Mouse (Mus musculus): Measurements from ENCODE around the gene Prok1. TPM values are rescaled to one million over a fixed set of nuclear protein-coding genes. Genes with fewer than 3 reads are reported as not detected.

The Prok1 gene
- polyA plus RNA-seq, 1 experiment from 2014 or later = 0.14 TPM

GRCm38 (mm10) chr3:107206490-107207150, 32.9 kb downstream of the Prok1 start:
- peak; percentile 56 for ATAC-seq (ENCODE audit: insufficient read depth, low FRiP score, low read depth)

GRCm38 (mm10) chr3:107205994-107206393, 33.5 kb downstream of the Prok1 start:
- no peak overlapping the region for H3K27ac ChIP-seq
- no peaks in the 10 kb centered on the region for H3K27me3 ChIP-seq (replicated peaks)
- no peaks in the 10 kb centered on the region for H3K36me3 ChIP-seq
- H3K9ac ChIP-seq = no peak overlapping the region
- no peaks in the 10 kb centered on the region for H3K4me1 ChIP-seq
- no peak overlapping the region for H3K4me3 ChIP-seq (replicated peaks)
- no peaks in the 10 kb centered on the region for H3K9me3 ChIP-seq
- H3K4me2 ChIP-seq = no peak overlapping the region
- no peak for ATAC-seq (ENCODE audit: insufficient read depth, low FRiP score, low read depth)
- 7% methylated on average over 4 of the region's 4 CpGs for WGBS

More at GRCm38 (mm10) chr3:107206490-107207150, 32.9 kb downstream of the Prok1 start:
- Histone ChIP-seq H3K27ac (no peak overlapping the region), H3K9me3 (no peaks in the 10 kb centered on the region), H3K36me3 (no peaks in the 10 kb centered on the region), H3K27me3 (replicated peaks) (no peaks in the 10 kb centered on the region), H3K9ac (no peak overlapping the region), H3K4me1 (no peaks in the 10 kb centered on the region), H3K4me3 (replicated peaks) (no peak overlapping the region), H3K4me2 (no peak overlapping the region)
- WGBS = 29% methylated on average over 4 of the region's 4 CpGs

GRCm38 (mm10) chr3:107205170-107205569, 34.3 kb downstream of the Prok1 start:
- Histone ChIP-seq H3K9me3 (no peaks in the 10 kb centered on the region), H3K27me3 (replicated peaks) (no peaks in the 10 kb centered on the region), H3K36me3 (no peaks in the 10 kb centered on the region), H3K27ac (no peak overlapping the region), H3K9ac (no peak overlapping the region), H3K4me2 (no peak overlapping the region), H3K4me3 (replicated peaks) (no peak overlapping the region), H3K4me1 (no peaks in the 10 kb centered on the region)
- no peak for ATAC-seq (ENCODE audit: insufficient read depth, low FRiP score, low read depth)

GRCm38 (mm10) chr3:107204413-107204812, 35.1 kb downstream of the Prok1 start:
- WGBS = 84% methylated on average over 3 of the region's 3 CpGs
- H3K27ac ChIP-seq = no peak overlapping the region
- no peaks in the 10 kb centered on the region for H3K27me3 ChIP-seq (replicated peaks)
- no peaks in the 10 kb centered on the region for H3K9me3 ChIP-seq
- ATAC-seq (ENCODE audit: insufficient read depth, low FRiP score, low read depth) = no peak
- H3K4me3 ChIP-seq (replicated peaks) = no peak overlapping the region
- H3K9ac ChIP-seq = no peak overlapping the region
- H3K4me2 ChIP-seq = no peak overlapping the region
- H3K36me3 ChIP-seq = no peaks in the 10 kb centered on the region
- H3K4me1 ChIP-seq = no peaks in the 10 kb centered on the region

- Histone ChIP-seq H3K27ac (no peak overlapping the region), H3K27me3 (replicated peaks) (no peaks in the 10 kb centered on the region), H3K4me1 (no peaks in the 10 kb centered on the region), H3K4me2 (no peak overlapping the region), H3K4me3 (replicated peaks) (no peak overlapping the region), H3K9me3 (no peaks in the 10 kb centered on the region), H3K9ac (no peak overlapping the region), H3K36me3 (no peaks in the 10 kb centered on the region)
- ATAC-seq (ENCODE audit: insufficient read depth, low FRiP score, low read depth) = no peak
- WGBS = 25% methylated on average over 9 of the region's 9 CpGs
Observed at GRCm38 (mm10) chr3:107201310-107202180, 38.0 kb downstream of the Prok1 start.

- Histone ChIP-seq H3K36me3 (no peaks in the 10 kb centered on the region), H3K4me3 (replicated peaks) (no peak overlapping the region), H3K9me3 (no peaks in the 10 kb centered on the region), H3K4me1 (no peaks in the 10 kb centered on the region), H3K9ac (no peak overlapping the region), H3K4me2 (no peak overlapping the region), H3K27me3 (replicated peaks) (no peaks in the 10 kb centered on the region), H3K27ac (no peak overlapping the region)
- WGBS = 33% methylated on average over 6 of the region's 6 CpGs
- no peak; the same call in 1 of the 2 replicates for ATAC-seq (ENCODE audit: insufficient read depth, low FRiP score, low read depth)
Observed at GRCm38 (mm10) chr3:107188226-107188899, 51.1 kb downstream of the Prok1 start.

GRCm38 (mm10) chr3:107187022-107187421, 52.5 kb downstream of the Prok1 start:
- Histone ChIP-seq H3K9me3 (no peaks in the 10 kb centered on the region), H3K4me1 (no peaks in the 10 kb centered on the region), H3K9ac (no peak overlapping the region), H3K27me3 (replicated peaks) (no peaks in the 10 kb centered on the region), H3K36me3 (no peaks in the 10 kb centered on the region), H3K4me3 (replicated peaks) (no peak overlapping the region), H3K27ac (no peak overlapping the region), H3K4me2 (no peak overlapping the region)
- no peak for ATAC-seq (ENCODE audit: insufficient read depth, low FRiP score, low read depth)
- 74% methylated on average over 4 of the region's 4 CpGs for WGBS

GRCm38 (mm10) chr3:107185597-107185996, 53.9 kb downstream of the Prok1 start:
- ATAC-seq (ENCODE audit: insufficient read depth, low FRiP score, low read depth) = no peak
- Histone ChIP-seq H3K9ac (no peak overlapping the region), H3K4me1 (no peaks in the 10 kb centered on the region), H3K36me3 (no peaks in the 10 kb centered on the region), H3K27ac (no peak overlapping the region), H3K9me3 (no peaks in the 10 kb centered on the region), H3K4me3 (replicated peaks) (no peak overlapping the region), H3K4me2 (no peak overlapping the region), H3K27me3 (replicated peaks) (no peaks in the 10 kb centered on the region)
- whole genome bisulfite sequencing = 69% methylated on average over 3 of the region's 3 CpGs

- Histone ChIP-seq H3K4me1 (no peaks in the 10 kb centered on the region), H3K4me3 (replicated peaks) (no peak overlapping the region), H3K9me3 (no peaks in the 10 kb centered on the region), H3K36me3 (no peaks in the 10 kb centered on the region), H3K27ac (no peak overlapping the region), H3K27me3 (replicated peaks) (no peaks in the 10 kb centered on the region), H3K9ac (no peak overlapping the region), H3K4me2 (no peak overlapping the region)
- ATAC-seq (ENCODE audit: insufficient read depth, low FRiP score, low read depth) = no peak
- WGBS = 91% methylated on average over 3 of the region's 3 CpGs
Observed at GRCm38 (mm10) chr3:107183178-107183577, 56.3 kb downstream of the Prok1 start.

Other genes starting within 250 kb of the Prok1 start
- 1.1 and 1.2 TPM in 2 replicates for gene Kcna3, start 203.5 kb downstream of the Prok1 start, polyA plus RNA-seq (2015; fragmentation: Nextera tagmentation; extraction: Ambion mirVana)
- 0.09 and 0.14 TPM in 2 replicates for gene Kcna2, start 138.6 kb downstream of the Prok1 start, polyA plus RNA-seq (2015; fragmentation: Nextera tagmentation; extraction: Ambion mirVana)
- not detected in 2 replicates for gene Kcna10, start 56.7 kb downstream of the Prok1 start, polyA plus RNA-seq (2015; fragmentation: Nextera tagmentation; extraction: Ambion mirVana)
- gene Cym, start 18.0 kb downstream of the Prok1 start, polyA plus RNA-seq (2015; fragmentation: Nextera tagmentation; extraction: Ambion mirVana) = 3,013 and 3,281 TPM in 2 replicates
- gene A630076J17Rik, start 9.1 kb downstream of the Prok1 start, polyA plus RNA-seq (2015; fragmentation: Nextera tagmentation; extraction: Ambion mirVana) = 0.64 and 2.1 TPM in 2 replicates
- gene Lamtor5, start 39.2 kb upstream of the Prok1 start, polyA plus RNA-seq (2015; fragmentation: Nextera tagmentation; extraction: Ambion mirVana) = 191 and 192 TPM in 2 replicates
- 2.6 and 2.9 TPM in 2 replicates for gene Slc16a4, start 51.5 kb upstream of the Prok1 start, polyA plus RNA-seq (2015; fragmentation: Nextera tagmentation; extraction: Ambion mirVana)
- gene Rbm15, start 94.0 kb upstream of the Prok1 start, polyA plus RNA-seq (2015; fragmentation: Nextera tagmentation; extraction: Ambion mirVana) = 13.9 and 14.6 TPM in 2 replicates
- 0.10 TPM in 1 of 2 replicates, not detected in the other for gene Kcnc4, start 219.8 kb upstream of the Prok1 start, polyA plus RNA-seq (2015; fragmentation: Nextera tagmentation; extraction: Ambion mirVana)

All from stomach, embryonic 15.5 days (tissue).